Mouse (Mus musculus): ENCODE results near the gene Map2k5.

DNA sequence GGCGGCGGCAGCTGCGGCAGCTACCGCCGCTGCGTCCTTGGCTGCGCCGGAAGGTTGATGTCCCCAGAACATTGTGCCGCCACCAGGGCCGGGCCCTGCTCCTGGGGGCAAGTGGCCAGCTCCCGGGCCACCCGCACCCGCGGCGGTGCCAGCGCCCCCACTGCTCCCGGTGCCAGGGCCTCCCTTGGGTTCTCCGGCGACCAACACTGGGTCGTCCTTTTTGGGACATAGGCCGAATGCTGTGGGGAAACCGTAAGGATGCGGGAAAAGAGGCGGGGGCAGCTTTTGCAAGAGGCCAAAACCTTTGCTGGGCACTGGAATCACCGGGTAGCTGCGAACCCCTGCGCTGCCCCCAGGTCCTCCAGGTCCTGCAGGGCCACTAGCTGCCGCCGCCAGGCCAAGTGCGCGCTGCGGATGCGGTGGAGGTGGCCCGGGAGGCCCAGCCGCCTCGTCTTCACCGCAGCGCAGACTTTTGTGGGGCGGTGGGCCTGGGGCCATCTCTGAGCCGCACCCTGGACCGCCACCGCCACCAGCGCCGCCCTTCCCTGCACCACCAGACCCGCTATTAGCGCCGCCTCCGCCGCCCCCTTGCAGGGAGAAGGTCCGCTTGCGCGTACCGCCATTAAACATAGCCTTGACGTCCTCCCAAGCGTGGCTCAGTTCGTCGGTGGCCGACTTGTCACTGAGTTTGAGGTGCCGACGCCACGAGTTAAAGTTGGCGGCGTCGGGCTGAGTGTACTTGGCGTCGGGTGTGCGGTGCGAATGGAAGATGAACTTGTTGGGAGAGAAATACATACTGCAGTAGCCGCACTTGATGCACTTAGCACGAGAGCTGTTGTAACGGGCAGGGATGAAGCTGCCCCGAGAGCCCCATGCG, 232.2 kb downstream of the Map2k5 start:
- TF ChIP-seq CTCF (IDR thresholded peaks at IDR 0.05; ENCODE audit: low read depth, low read length) (no peak), POLR2A (IDR thresholded peaks at IDR 0.05; ENCODE audit: borderline replicate concordance, low read depth, low read length) (no peak)

All from bone marrow macrophage, adult 2 months (primary cell).